Mouse (Mus musculus) intestine, embryonic 14.5 days (tissue): ENCODE measurements around the gene Adamts14. TPM values are rescaled to one million over a fixed set of nuclear protein-coding genes. Genes with fewer than 3 reads are reported as not detected.

Experiments used
- ATAC-seq: fragments of 200-750 bp; cut with Nextera tagmentation; replicated peaks from 2 replicates; pipeline ENCODE4 v1.8.0; 2017; ENCODE audit warnings: low read depth, moderate number of reproducible peaks, moderate TSS enrichment, moderate library complexity; ENCODE audit not compliant: low FRiP score, low TSS enrichment
- DNase-seq: peaks from one replicate; pipeline ENCODE4 v3.0.0-alpha.2; 2018; ENCODE audit warnings: low spot score
- H3K27ac ChIP-seq: fragments of 300-500 bp; sonication (generic); 2 replicates; pipeline ENCODE4 v1.5.1; 2014; ENCODE audit warnings: low read depth, mild to moderate bottlenecking, control low read depth
- H3K27me3 ChIP-seq: fragments of 300-500 bp; sonication (generic); replicated peaks from 2 replicates; pipeline ENCODE4 v1.6.1; 2014; ENCODE audit warnings: low read length, control low read depth; ENCODE audit not compliant: control insufficient read depth, insufficient read depth
- H3K36me3 ChIP-seq: fragments of 300-500 bp; sonication (generic); 2 replicates; pipeline ENCODE4 v1.6.1; 2014; ENCODE audit warnings: low read length, control low read depth; ENCODE audit not compliant: control insufficient read depth, insufficient read depth
- H3K4me1 ChIP-seq: fragments of 300-500 bp; sonication (generic); replicated peaks from 2 replicates; pipeline ENCODE4 v1.6.1; 2014; ENCODE audit warnings: low read length, control low read depth, mixed read lengths; ENCODE audit not compliant: control insufficient read depth, insufficient read depth
- H3K4me2 ChIP-seq: fragments of 300-500 bp; sonication (generic); 2 replicates; pipeline ENCODE4 v1.6.1; 2014; ENCODE audit warnings: low read length
- H3K4me3 ChIP-seq: fragments of 300-500 bp; sonication (generic); 2 replicates; pipeline ENCODE4 v1.5.1; 2014; ENCODE audit warnings: low read depth, low read length, control low read depth, mixed read lengths
- H3K9ac ChIP-seq: fragments of 300-500 bp; sonication (generic); 2 replicates; pipeline ENCODE4 v1.6.1; 2014; ENCODE audit warnings: mild to moderate bottlenecking, low read length
- H3K9me3 ChIP-seq: fragments of 300-500 bp; sonication (generic); 2 replicates; pipeline ENCODE4 v1.6.1; 2016; ENCODE audit warnings: low read length, control low read depth; ENCODE audit not compliant: control insufficient read depth
- WGBS: fragments of 180-500 bp; shearing (Covaris S2); extraction: QIAGEN DNeasy Blood & Tissue Kit; methylation state at CpG from one replicate; pipeline ENCODE4 v1.1.7; 2014; 5-methylcytosine and 5-hydroxymethylcytosine counted together
- polyA plus RNA-seq: library from polyadenylated mRNA; unstranded; fragments of >200 nt; fragmentation: Nextera tagmentation; extraction: Ambion mirVana; gene quantifications from 2 replicates; pipeline ENCODE4 v1.2.1, GENCODE M21; 2014

Gene Adamts14
- polyA plus RNA-seq, 1 experiment from 2014 or later: 1.2 TPM

DNA sequence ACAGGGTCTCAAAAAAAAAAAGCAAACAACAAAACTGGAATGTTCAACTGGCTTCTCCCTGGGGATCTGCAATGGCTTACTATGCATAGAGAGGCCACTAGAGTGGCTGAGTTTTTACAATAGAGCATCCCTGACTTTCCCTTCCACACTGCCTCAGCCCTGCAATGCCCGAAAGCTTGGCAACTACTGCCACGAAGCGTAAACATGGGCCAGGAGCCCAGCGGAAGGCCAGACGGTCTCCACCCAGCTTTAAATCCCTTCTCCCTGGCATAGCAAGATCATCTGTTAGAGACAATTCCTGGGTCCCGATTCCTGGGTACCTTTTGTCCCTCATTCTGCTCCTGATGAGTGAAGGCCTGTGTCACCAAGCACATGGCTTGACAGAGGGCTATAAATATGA lies 30.8 kb upstream of the Adamts14 start:
- DNase-seq: no peak
- 74% methylated on average over 6 of the region's 6 CpGs for WGBS
- Histone ChIP-seq H3K36me3 (no peaks in the 10 kb centered on the region), H3K4me2 (no peak overlapping the region), H3K27ac (no peak overlapping the region), H3K4me1 (no peaks in the 10 kb centered on the region), H3K27me3 (no peaks in the 10 kb centered on the region), H3K4me3 (no peak overlapping the region), H3K9me3 (no peaks in the 10 kb centered on the region), H3K9ac (no peak overlapping the region)
- ATAC-seq: no peak

DNA sequence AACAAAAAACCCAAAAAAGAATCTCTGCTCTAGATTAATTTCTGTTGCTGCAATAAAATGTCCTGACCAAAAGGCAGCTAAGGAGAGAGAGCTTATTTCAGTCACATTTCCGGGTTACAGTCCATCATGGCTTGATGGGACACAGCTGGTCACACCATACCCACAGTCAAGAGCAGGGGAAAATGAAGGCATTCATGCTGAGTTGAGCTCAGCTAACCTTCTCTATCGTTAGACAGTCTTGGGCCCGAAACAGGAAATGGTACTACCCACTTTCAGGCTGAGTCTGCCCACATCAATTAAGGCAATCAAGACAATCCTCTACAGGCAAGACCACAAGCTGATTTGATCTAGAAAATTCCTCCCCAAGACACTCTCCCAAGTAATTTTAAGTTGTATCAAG lies 27.8 kb upstream of the Adamts14 start:
- H3K27ac ChIP-seq: no peak overlapping the region
- DNase-seq: no peak
- H3K4me2 ChIP-seq: no peak overlapping the region
- H3K4me3 ChIP-seq: no peak overlapping the region
- no peak for ATAC-seq
- H3K9ac ChIP-seq: no peak overlapping the region
- no peaks in the 10 kb centered on the region for H3K36me3 ChIP-seq
- H3K4me1 ChIP-seq: no peaks in the 10 kb centered on the region
- 60% methylated on average over 3 of the region's 3 CpGs for WGBS
- H3K9me3 ChIP-seq: no peaks in the 10 kb centered on the region
- no peaks in the 10 kb centered on the region for H3K27me3 ChIP-seq

DNA sequence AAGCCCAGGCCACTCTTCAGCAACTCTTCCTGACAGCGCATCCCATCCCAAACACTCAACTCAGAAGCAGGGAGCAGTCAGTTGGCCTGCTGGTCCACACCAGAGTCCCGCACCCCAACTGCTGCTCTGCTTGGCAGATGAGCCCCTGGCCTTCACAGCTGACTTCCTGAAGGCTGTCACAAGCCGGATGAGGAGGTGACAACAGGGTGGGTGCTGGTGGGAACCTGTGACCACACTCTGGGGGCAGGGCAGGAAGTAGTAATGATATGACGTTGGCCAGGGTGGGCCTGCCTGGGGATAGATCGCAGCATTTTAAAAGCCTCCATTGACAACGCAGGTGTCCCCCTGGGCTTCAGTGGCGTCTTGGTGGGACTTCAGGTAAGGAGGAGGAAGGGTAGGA lies 24.2 kb upstream of the Adamts14 start, which contains the start of gene Prf1:
Prf1 (plus strand) TSS at position 357 of the 400 bp plus-strand sequence.
- no peak within 1 kb of the TSS for H3K27ac ChIP-seq
- DNase-seq (no peak), ATAC-seq (no peak)
- H3K36me3 ChIP-seq: no peaks in the 10 kb centered on the region
- no peaks in the 10 kb centered on the region for H3K4me1 ChIP-seq
- H3K4me2 ChIP-seq: no peak within 1 kb of the TSS
- no peak within 1 kb of the TSS for H3K9ac ChIP-seq
- no peaks in the 10 kb centered on the region for H3K27me3 ChIP-seq
- no peaks in the 10 kb centered on the region for H3K9me3 ChIP-seq
- H3K4me3 ChIP-seq: no peak within 1 kb of the TSS
- WGBS: 75% methylated on average over 7 of the region's 7 CpGs

DNA sequence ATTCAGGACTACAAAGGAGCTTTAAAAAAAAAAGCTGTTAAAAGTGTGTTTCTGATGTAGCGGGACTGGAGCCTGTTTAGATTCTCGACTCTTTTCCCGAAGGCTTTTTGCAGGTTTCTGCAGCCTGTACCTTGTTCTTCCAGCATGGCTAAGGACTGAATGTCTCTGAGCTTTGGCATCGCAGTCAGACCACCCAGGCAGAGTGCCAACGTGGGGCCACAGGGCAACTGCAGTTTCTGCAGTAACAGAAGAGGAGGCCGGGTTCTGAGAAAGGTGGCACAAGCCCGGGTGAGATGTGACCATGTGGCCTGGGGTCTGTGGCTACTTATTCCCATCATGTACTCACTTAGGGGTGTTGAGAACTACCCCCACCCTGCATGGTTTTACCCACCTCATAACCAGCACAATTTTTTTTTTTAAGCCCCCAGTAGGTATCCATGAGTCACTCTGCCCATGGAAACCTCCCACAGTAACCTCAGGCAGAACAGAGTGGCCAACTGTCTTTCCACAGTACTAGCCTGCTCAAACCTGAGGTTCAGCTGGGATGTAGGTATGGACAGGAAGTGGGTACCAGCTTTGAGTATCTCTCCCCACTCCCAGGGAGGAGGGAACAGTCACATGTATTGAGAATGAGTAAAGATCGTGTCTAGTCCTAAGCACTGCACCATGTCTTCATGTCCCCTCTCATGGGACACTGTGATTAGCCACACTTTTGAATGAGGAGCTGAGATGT lies 23.6 kb upstream of the Adamts14 start:
- H3K4me3 ChIP-seq: no peak overlapping the region
- no peak for DNase-seq
- no peak overlapping the region for H3K27ac ChIP-seq
- no peak overlapping the region for H3K4me2 ChIP-seq
- H3K9me3 ChIP-seq: no peaks in the 10 kb centered on the region
- ATAC-seq: no peak
- H3K4me1 ChIP-seq: no peaks in the 10 kb centered on the region
- no peaks in the 10 kb centered on the region for H3K27me3 ChIP-seq
- 78% methylated on average over 8 of the region's 8 CpGs for WGBS
- H3K9ac ChIP-seq: no peak overlapping the region
- no peaks in the 10 kb centered on the region for H3K36me3 ChIP-seq

DNA sequence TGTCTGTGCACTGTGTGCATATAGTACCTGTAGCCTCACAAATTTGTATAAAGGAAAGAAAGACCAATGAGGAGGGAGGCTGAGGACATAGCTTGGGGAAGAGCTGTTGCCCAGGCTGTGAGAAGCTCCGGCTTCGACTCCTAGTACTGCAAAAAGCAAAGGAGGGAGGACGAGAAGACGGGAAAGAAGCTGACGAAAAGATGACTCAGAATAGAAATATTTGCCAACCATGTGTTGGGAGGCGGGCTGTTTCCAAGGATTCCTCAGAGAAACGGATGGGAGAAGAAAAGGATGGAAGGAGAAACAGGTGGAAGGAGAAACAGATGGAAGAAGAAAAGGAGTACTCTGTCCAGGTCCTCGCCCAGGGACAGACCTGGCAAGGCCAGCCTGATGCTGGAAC lies 21.0 kb upstream of the Adamts14 start:
- Histone ChIP-seq H3K4me3 (no peak overlapping the region), H3K27ac (no peak overlapping the region), H3K9me3 (no peaks in the 10 kb centered on the region), H3K4me2 (no peak overlapping the region), H3K4me1 (no peaks in the 10 kb centered on the region), H3K36me3 (no peaks in the 10 kb centered on the region), H3K27me3 (no peaks in the 10 kb centered on the region), H3K9ac (no peak overlapping the region)
- 63% methylated on average over 8 of the region's 8 CpGs for WGBS
- no peak for DNase-seq
- ATAC-seq: no peak

DNA sequence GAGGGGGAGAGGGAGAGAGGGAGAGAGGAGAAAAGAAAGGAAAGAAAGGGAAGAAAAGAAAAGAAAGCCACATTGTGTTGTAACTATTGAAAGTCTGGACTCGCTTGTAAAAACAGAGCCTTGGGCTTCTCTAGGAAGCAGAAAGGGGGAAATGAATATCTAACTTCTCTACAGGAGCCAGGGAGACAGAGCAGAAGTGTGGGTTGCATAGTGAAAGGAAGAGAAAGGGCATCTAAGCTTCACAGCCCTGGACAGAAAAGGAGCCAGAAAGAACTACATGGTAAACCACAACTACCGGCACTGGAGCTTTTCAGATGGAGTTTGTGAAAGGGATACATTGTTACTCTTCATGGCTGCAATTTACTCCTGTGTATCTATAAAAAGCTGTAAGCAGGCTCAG lies 17.2 kb upstream of the Adamts14 start:
- H3K4me3 ChIP-seq: no peak overlapping the region
- H3K36me3 ChIP-seq: no peaks in the 10 kb centered on the region
- no peaks in the 10 kb centered on the region for H3K4me1 ChIP-seq
- DNase-seq: no peak
- H3K4me2 ChIP-seq: no peak overlapping the region
- no peak for ATAC-seq
- WGBS: 70% methylated on average over 2 of the region's 2 CpGs
- H3K9me3 ChIP-seq: no peaks in the 10 kb centered on the region
- no peaks in the 10 kb centered on the region for H3K27me3 ChIP-seq
- no peak overlapping the region for H3K9ac ChIP-seq
- H3K27ac ChIP-seq: no peak overlapping the region

DNA sequence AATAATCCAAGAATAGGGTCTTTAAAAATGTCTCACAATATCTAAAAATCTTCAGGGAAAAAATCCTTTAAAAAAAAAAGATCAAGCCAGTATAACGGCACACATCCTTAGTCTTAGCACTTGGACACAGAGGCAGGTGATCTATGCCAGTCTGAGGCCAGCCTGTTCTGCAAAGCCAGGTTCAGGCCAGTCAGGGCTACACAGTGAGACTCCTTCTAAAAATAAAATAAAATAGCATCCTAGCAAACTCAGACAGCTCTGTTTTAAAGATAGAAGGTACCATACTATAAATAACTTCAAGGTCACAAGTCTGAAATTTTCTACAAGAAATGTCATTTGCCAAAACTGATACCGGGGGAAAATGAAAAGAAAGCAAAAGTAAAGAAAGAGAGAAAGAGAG lies 16.8 kb upstream of the Adamts14 start:
- H3K4me2 ChIP-seq: no peak overlapping the region
- no peaks in the 10 kb centered on the region for H3K36me3 ChIP-seq
- H3K27ac ChIP-seq: no peak overlapping the region
- DNase-seq (no peak), ATAC-seq (no peak)
- WGBS: 79% methylated on average over 2 of the region's 2 CpGs
- no peak overlapping the region for H3K9ac ChIP-seq
- no peaks in the 10 kb centered on the region for H3K9me3 ChIP-seq
- H3K4me1 ChIP-seq: no peaks in the 10 kb centered on the region
- H3K4me3 ChIP-seq: no peak overlapping the region
- H3K27me3 ChIP-seq: no peaks in the 10 kb centered on the region

DNA sequence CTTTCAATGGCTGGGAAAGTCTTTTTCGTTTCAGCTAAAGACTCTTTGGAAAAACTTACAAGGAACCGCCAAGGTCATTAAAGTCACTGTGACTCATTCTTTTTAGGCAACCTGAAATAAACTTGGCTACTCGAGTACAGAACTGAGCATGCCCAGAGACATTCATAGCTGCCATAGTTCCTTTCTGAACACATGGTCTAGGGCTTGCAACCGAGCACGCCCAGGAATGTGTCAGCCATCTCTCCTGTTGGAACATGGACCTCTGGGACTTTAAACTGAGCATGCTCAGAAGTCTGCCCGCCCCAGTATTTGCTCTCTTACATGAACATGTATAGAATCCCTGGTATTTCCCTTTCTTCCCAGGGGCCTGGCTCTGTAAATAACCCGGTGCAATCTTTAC lies 13.0 kb upstream of the Adamts14 start:
- no peak for ATAC-seq
- Histone ChIP-seq H3K4me3 (no peak overlapping the region), H3K9ac (no peak overlapping the region), H3K36me3 (no peaks in the 10 kb centered on the region), H3K4me1 (no peaks in the 10 kb centered on the region), H3K27me3 (no peaks in the 10 kb centered on the region), H3K4me2 (no peak overlapping the region), H3K27ac (no peak overlapping the region), H3K9me3 (no peaks in the 10 kb centered on the region)
- WGBS: 57% methylated on average over 7 of the region's 7 CpGs
- DNase-seq: no peak

DNA sequence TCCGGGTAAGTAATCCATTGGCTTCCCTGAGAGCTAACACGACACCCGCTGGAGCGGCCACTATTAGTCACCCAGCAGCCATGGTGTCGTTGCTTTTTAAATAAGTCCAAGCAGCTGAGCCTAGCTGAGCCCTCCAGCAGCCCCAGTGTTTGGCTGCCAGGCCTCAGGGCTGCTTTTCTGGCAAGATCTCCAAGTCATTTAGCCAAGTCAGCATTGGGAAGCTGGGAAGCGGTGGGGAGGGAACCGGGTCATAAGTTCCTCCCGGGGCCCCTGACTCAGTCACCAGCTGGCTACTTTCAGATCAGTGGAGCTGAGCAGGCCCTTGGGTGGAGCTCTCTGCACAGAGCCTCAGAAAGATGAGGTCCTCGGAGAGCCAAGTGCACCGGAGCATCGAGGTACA lies 12.0 kb upstream of the Adamts14 start:
- no peak overlapping the region for H3K9ac ChIP-seq
- H3K4me2 ChIP-seq: no peak overlapping the region
- H3K9me3 ChIP-seq: no peaks in the 10 kb centered on the region
- ATAC-seq (no peak), DNase-seq (no peak)
- no peaks in the 10 kb centered on the region for H3K4me1 ChIP-seq
- no peaks in the 10 kb centered on the region for H3K27me3 ChIP-seq
- WGBS: 66% methylated on average over 11 of the region's 11 CpGs
- no peak overlapping the region for H3K4me3 ChIP-seq
- no peaks in the 10 kb centered on the region for H3K36me3 ChIP-seq
- H3K27ac ChIP-seq: 0 out of 2 replicates have a peak overlapping the region, but pooled peaks have one; percentile 22
